Mouse (Mus musculus) midbrain, embryonic 12.5 days (tissue): ENCODE results near the gene Tab1. TPM values are rescaled to one million over a fixed set of nuclear protein-coding genes. Genes with fewer than 3 reads are reported as not detected.

Experiments
- ATAC-seq: fragments of 200-750 bp; cut with Nextera tagmentation; 2 replicates; pipeline ENCODE4 v1.8.0; 2017; ENCODE audit warnings: low read depth, moderate TSS enrichment, moderate library complexity; ENCODE audit not compliant: low FRiP score
- H3K27ac ChIP-seq: fragments of 300-500 bp; sonication (generic); replicated peaks from 2 replicates; pipeline ENCODE4 v1.5.1; 2016; ENCODE audit warnings: mild to moderate bottlenecking
- H3K27me3 ChIP-seq: fragments of 300-500 bp; sonication (generic); 2 replicates; pipeline ENCODE4 v1.6.1; 2016; ENCODE audit warnings: mild to moderate bottlenecking
- H3K36me3 ChIP-seq: fragments of 300-500 bp; sonication (generic); 2 replicates; pipeline ENCODE4 v1.6.1; 2016
- H3K4me1 ChIP-seq: fragments of 300-500 bp; sonication (generic); 2 replicates; pipeline ENCODE4 v1.6.1; 2016
- H3K4me2 ChIP-seq: fragments of 300-500 bp; sonication (generic); replicated peaks from 2 replicates; pipeline ENCODE4 v1.6.1; 2016; ENCODE audit warnings: mild to moderate bottlenecking, moderate library complexity
- H3K4me3 ChIP-seq: fragments of 300-500 bp; sonication (generic); 2 replicates; pipeline ENCODE4 v1.5.1; 2016; ENCODE audit warnings: mild to moderate bottlenecking
- H3K9ac ChIP-seq: fragments of 300-500 bp; sonication (generic); replicated peaks from 2 replicates; pipeline ENCODE4 v1.6.1; 2016; ENCODE audit warnings: mild to moderate bottlenecking, moderate library complexity
- H3K9me3 ChIP-seq: fragments of 300-500 bp; sonication (generic); 2 replicates; pipeline ENCODE4 v1.6.1; 2016; ENCODE audit warnings: mild to moderate bottlenecking
- WGBS: fragments of 180-500 bp; shearing (Covaris S2); methylation state at CpG from one replicate; pipeline ENCODE4 v1.1.7; 2016; 5-methylcytosine and 5-hydroxymethylcytosine counted together
- polyA plus RNA-seq: library from polyadenylated mRNA; unstranded; fragments of >200 nt; fragmentation: Nextera tagmentation; extraction: Ambion mirVana; gene quantifications from 2 replicates; pipeline ENCODE4 v1.2.1, GENCODE M21; 2016

Tab1 gene
- polyA plus RNA-seq, 1 experiment from 2014 or later = 41.9 TPM

DNA sequence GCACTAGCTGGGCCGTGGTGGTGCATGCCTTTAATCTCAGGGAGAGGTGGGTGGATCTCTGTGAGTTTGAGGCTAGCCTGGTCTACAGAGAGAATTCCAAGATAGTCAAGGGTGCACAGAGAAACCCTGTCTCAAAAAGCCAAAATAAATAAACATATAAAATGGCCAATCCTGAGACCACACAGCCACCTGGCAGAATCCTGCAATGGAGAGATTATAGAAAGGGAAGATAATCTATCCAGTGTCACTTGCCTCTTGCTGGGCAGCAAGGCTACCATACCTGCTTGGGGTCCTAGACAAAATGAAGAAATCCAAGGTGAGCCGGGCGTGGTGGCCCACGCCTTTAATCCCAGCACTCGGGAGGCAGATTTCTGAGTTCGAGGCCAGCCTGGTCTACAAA, 2.9 kb upstream of the Tab1 start:
- WGBS = 88% methylated on average over 6 of the region's 6 CpGs
- Histone ChIP-seq H3K27ac (no peak overlapping the region), H3K9me3 (no peaks in the 10 kb centered on the region), H3K4me1 (peaks cover 14% of the 10 kb centered on the region), H3K4me2 (no peak overlapping the region), H3K27me3 (no peaks in the 10 kb centered on the region; the same call in 1 of the 2 replicates), H3K4me3 (no peak overlapping the region), H3K9ac (no peak overlapping the region), H3K36me3 (no peaks in the 10 kb centered on the region)
- no peak for ATAC-seq

DNA sequence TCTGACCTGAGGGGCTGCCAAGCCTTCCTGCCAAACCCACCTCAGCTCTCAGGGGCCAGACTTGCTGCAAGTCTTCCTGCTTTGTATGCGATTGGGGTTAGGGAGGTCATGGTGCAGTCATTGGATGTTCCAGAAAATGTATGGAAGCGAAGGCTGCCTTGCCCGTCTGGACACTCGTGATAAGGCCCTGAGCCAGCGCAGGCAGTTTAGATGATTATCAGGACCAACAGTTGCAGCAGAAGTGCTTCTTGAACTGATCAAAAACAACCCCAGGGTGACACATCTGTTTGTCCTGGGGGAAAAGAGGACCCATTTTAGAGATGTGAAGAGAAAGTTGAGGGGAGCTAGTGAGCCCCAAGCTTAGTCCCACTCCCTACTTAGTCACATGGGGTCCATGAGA, 2.2 kb upstream of the Tab1 start:
- no peak overlapping the region for H3K27ac ChIP-seq
- no peak overlapping the region for H3K9ac ChIP-seq
- WGBS = 84% methylated on average over 5 of the region's 5 CpGs

GRCm38 (mm10) chr15:80131421-80131820, 1.5 kb upstream of the Tab1 start:
- H3K4me3 ChIP-seq = no peak overlapping the region
- no peak overlapping the region for H3K4me2 ChIP-seq
- no peak overlapping the region for H3K9ac ChIP-seq
- 0 out of 2 replicates have a peak, but pooled peaks cover 7% of the 10 kb centered on the region for H3K36me3 ChIP-seq
- H3K4me1 ChIP-seq = peaks cover 14% of the 10 kb centered on the region
- 81% methylated on average over 6 of the region's 6 CpGs for WGBS
- H3K9me3 ChIP-seq = no peaks in the 10 kb centered on the region
- ATAC-seq = no peak
- no peaks in the 10 kb centered on the region; the same call in 1 of the 2 replicates for H3K27me3 ChIP-seq
- H3K27ac ChIP-seq = no peak overlapping the region

More for the DNA sequence above, 2.2 kb upstream of the Tab1 start:
- Histone ChIP-seq H3K27me3 (no peaks in the 10 kb centered on the region; the same call in 1 of the 2 replicates), H3K4me1 (peaks cover 14% of the 10 kb centered on the region), H3K4me3 (no peak overlapping the region), H3K36me3 (no peaks in the 10 kb centered on the region), H3K4me2 (no peak overlapping the region), H3K9me3 (no peaks in the 10 kb centered on the region)
- ATAC-seq = no peak

DNA sequence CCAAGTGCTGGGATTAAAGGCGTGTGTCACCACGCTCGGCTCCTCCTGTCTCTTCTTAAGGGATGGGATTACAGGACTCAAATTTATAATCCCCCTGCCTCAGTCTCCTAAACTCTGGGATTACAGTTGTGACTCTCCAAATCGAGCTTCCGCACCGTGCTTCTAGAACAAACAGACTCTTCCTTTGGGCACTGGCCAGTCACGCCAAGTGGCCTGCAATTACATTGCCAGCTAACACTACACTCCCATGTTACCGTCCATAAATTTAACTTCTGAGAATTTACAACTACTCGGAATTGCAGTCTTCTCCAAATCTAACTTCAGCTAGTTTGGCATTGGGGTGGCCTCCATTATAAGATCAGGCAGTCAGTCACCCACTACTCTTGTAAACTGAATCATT, 475 bp upstream of the Tab1 start:
- H3K9me3 ChIP-seq = no peaks in the 10 kb centered on the region
- H3K4me1 ChIP-seq = peaks cover 16% of the 10 kb centered on the region
- no peak for ATAC-seq
- peak overlapping the region; percentile 92 for H3K4me2 ChIP-seq
- 0 out of 2 replicates have a peak overlapping the region, but pooled peaks have one; percentile 99 for H3K27ac ChIP-seq
- 86% methylated on average over 9 of the region's 9 CpGs for WGBS
- no peaks in the 10 kb centered on the region; the same call in 1 of the 2 replicates for H3K27me3 ChIP-seq
- H3K4me3 ChIP-seq = peak overlapping the region; percentile 76; the same call in 1 of the 2 replicates
- no peak overlapping the region for H3K9ac ChIP-seq
- 0 out of 2 replicates have a peak, but pooled peaks cover 10% of the 10 kb centered on the region for H3K36me3 ChIP-seq

- Histone ChIP-seq H3K4me3 (peak overlapping the region; percentile 76), H3K4me2 (peak overlapping the region; percentile 92), H3K4me1 (peaks cover 22% of the 10 kb centered on the region), H3K9ac (peak overlapping the region; percentile 78), H3K36me3 (0 out of 2 replicates have a peak, but pooled peaks cover 10% of the 10 kb centered on the region), H3K27me3 (no peaks in the 10 kb centered on the region), H3K9me3 (no peaks in the 10 kb centered on the region), H3K27ac (peak overlapping the region; percentile 99)
- ATAC-seq = 0 out of 2 replicates have a peak, but pooled peaks have one; percentile 14
- 15% methylated on average over 14 of the region's 14 CpGs for WGBS
These were observed 939 bp downstream of the Tab1 start for GRCm38 (mm10) chr15:80133682-80134449.

DNA sequence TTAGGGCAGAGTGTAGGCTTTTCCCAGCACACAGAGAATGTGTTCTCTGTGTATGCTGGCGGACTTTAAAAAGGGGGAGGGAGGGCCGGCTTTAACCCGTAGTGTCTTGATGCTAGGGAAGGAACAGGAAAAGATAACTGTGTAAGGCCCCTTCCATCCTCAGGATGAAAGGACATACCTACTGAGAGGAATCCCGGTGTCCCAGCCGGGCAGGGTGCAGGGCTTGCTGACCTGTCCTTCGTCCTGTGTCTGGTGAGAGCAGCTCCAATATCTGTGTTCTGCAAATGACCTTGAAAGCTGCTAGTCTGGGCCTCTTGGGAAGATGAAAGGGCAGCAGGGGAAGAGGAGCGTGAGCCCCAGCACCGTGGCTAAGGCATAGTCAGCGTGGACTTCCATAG, 1.5 kb downstream of the Tab1 start:
- Histone ChIP-seq H3K36me3 (0 out of 2 replicates have a peak, but pooled peaks cover 10% of the 10 kb centered on the region), H3K4me3 (peak overlapping the region; percentile 76), H3K9ac (peak overlapping the region; percentile 78), H3K4me2 (peak overlapping the region; percentile 92), H3K4me1 (peaks cover 22% of the 10 kb centered on the region), H3K9me3 (no peaks in the 10 kb centered on the region), H3K27me3 (no peaks in the 10 kb centered on the region), H3K27ac (peak overlapping the region; percentile 99)
- WGBS = 59% methylated on average over 9 of the region's 9 CpGs
- no peak for ATAC-seq

GRCm38 (mm10) chr15:80135499-80135898, 2.6 kb downstream of the Tab1 start:
- 0 out of 2 replicates have a peak, but pooled peaks cover 19% of the 10 kb centered on the region for H3K36me3 ChIP-seq
- no peak overlapping the region for H3K27ac ChIP-seq
- no peaks in the 10 kb centered on the region for H3K9me3 ChIP-seq
- peaks cover 22% of the 10 kb centered on the region for H3K4me1 ChIP-seq
- 95% methylated on average over 2 of the region's 2 CpGs for WGBS
- no peaks in the 10 kb centered on the region for H3K27me3 ChIP-seq
- no peak for ATAC-seq
- H3K4me3 ChIP-seq = no peak overlapping the region
- H3K4me2 ChIP-seq = no peak overlapping the region
- H3K9ac ChIP-seq = no peak overlapping the region

- Histone ChIP-seq H3K4me3 (no peak overlapping the region), H3K36me3 (peaks cover 30% of the 10 kb centered on the region), H3K9me3 (no peaks in the 10 kb centered on the region), H3K9ac (no peak overlapping the region), H3K4me2 (no peak overlapping the region), H3K4me1 (peaks cover 22% of the 10 kb centered on the region), H3K27ac (no peak overlapping the region), H3K27me3 (no peaks in the 10 kb centered on the region)
- ATAC-seq = no peak
- WGBS = 96% methylated on average over 3 of the region's 3 CpGs
These were observed 3.7 kb downstream of the Tab1 start for GRCm38 (mm10) chr15:80136645-80137044.

GRCm38 (mm10) chr15:80137945-80138791, 5.2 kb downstream of the Tab1 start:
- H3K4me3 ChIP-seq = no peak overlapping the region
- H3K9me3 ChIP-seq = no peaks in the 10 kb centered on the region
- H3K9ac ChIP-seq = no peak overlapping the region
- H3K4me2 ChIP-seq = no peak overlapping the region
- no peak for ATAC-seq
- H3K27ac ChIP-seq = peak overlapping the region; percentile 42; the same call in 1 of the 2 replicates
- H3K27me3 ChIP-seq = no peaks in the 10 kb centered on the region
- H3K36me3 ChIP-seq = peaks cover 44% of the 10 kb centered on the region
- 69% methylated on average over 17 of the region's 17 CpGs for WGBS
- peaks cover 22% of the 10 kb centered on the region for H3K4me1 ChIP-seq

- no peak overlapping the region for H3K4me2 ChIP-seq
- peaks cover 8% of the 10 kb centered on the region; the same call in 1 of the 2 replicates for H3K4me1 ChIP-seq
- 97% methylated on average over 2 of the region's 2 CpGs for WGBS
- no peak for ATAC-seq
- no peak overlapping the region for H3K9ac ChIP-seq
- H3K27me3 ChIP-seq = no peaks in the 10 kb centered on the region
- no peaks in the 10 kb centered on the region for H3K9me3 ChIP-seq
- no peak overlapping the region for H3K4me3 ChIP-seq
- no peak overlapping the region for H3K27ac ChIP-seq
- H3K36me3 ChIP-seq = peaks cover 63% of the 10 kb centered on the region
These were observed 7.4 kb downstream of the Tab1 start for GRCm38 (mm10) chr15:80140302-80140701.

DNA sequence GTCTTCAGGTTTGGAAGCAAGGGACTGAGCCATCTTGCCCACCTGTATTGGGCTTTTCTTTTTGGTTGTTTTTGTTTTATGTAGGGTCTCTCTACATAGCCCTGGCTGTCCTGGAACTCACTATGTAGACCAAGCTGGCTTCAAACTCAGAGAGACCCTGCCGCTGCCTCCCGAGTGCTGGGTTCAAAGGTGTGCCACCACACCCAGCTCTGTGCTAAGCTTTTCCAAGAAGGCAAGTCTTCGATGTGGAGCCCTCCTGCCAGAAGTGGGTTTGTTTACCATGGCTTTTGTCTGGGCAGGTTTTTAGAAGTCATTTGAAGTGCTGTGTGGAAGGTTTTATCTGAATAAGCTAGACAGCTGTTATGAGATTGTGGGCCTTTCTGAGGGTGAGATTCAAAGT, 8.0 kb downstream of the Tab1 start:
- no peaks in the 10 kb centered on the region for H3K27me3 ChIP-seq
- H3K4me2 ChIP-seq = no peak overlapping the region
- no peak overlapping the region for H3K27ac ChIP-seq
- H3K4me3 ChIP-seq = no peak overlapping the region
- WGBS = 96% methylated on average over 3 of the region's 3 CpGs
- H3K4me1 ChIP-seq = peaks cover 9% of the 10 kb centered on the region; the same call in 1 of the 2 replicates
- peaks cover 64% of the 10 kb centered on the region for H3K36me3 ChIP-seq
- H3K9me3 ChIP-seq = no peaks in the 10 kb centered on the region
- H3K9ac ChIP-seq = no peak overlapping the region
- ATAC-seq = no peak

DNA sequence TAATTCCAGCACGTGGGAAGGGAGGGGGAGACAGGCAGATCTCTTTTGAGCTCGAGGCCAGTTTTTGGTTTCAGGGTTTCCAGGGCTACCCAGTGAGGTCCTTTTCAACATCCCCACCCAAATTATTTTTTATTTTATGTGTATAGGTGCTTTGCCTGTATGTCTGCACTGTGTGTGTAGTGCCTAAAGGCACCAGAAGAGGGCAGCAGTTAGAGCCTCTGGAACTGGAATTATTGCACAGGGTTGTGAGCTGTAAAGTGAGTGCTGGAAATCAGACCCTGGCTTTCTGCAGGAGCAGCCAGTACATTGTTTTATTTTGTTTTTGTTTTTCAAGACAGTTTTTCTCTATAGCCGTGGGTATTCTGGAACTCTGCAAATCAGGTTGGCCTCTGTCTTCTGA, 9.2 kb downstream of the Tab1 start:
- WGBS = 99% methylated on average over 3 of the region's 3 CpGs
- H3K27ac ChIP-seq = no peak overlapping the region
- no peak overlapping the region for H3K9ac ChIP-seq
- no peaks in the 10 kb centered on the region for H3K27me3 ChIP-seq
- H3K36me3 ChIP-seq = peaks cover 55% of the 10 kb centered on the region
- H3K9me3 ChIP-seq = no peaks in the 10 kb centered on the region
- no peak for ATAC-seq
- H3K4me2 ChIP-seq = no peak overlapping the region
- peaks cover 13% of the 10 kb centered on the region; the same call in 1 of the 2 replicates for H3K4me1 ChIP-seq
- H3K4me3 ChIP-seq = no peak overlapping the region
